Comparison of ENCODE assay signal across 10 mouse cellular contexts in the genomic region with DNA sequence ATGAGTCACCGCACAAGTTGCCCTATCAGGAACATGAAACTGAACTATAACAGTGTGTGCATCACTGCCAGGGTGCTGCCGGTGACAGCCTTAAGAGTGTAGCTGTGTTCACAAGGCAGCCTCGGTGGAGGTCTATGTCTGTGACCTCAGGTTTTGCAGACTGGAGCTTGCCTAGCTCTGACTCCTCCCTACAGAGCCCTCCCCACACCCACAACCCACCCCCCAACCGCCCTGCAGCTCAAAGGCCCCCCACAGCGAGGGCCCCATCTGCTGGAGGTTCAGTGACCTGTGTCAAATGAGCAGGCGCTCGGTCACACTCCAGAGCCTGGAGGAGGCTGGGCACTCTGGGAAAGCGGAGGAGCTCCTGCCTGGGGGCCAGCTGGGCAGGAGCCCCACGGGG. TPM values are rescaled to one million over a fixed set of nuclear protein-coding genes. Genes with fewer than 3 reads are reported as not detected.
A peak's percentile ranks its signal among the peaks of the same experiment; 100 is the strongest.
DNase-seq lines count a peak whose midpoint lies in the region; ATAC-seq lines count a peak whose summit lies in the region.
"Had no signal": no experiment of that assay in that cellular context is flagged by ENCODE, and none has a peak within 500 bp of the region (broad histone marks: within the 10 kb centered on the region; RNA-seq: fewer than 3 reads in every experiment).

No protein-coding gene starts in this region.

- no peak overlapping the region for H3K4me2 ChIP-seq in hindbrain, embryonic 16.5 days (ENCODE audit: low read length)
- peak overlapping the region; percentile 21; the same call in 1 of the 2 replicates for H3K4me2 ChIP-seq in hindbrain, embryonic 14.5 days (replicated peaks)
- peak overlapping the region; percentile 21 for H3K4me2 ChIP-seq in midbrain, embryonic 13.5 days (replicated peaks)

- peaks cover 92% of the 10 kb centered on the region for H3K27me3 ChIP-seq in hindbrain, embryonic 10.5 days (ENCODE audit: insufficient read depth, poor library complexity, severe bottlenecking)
- peaks cover 35% of the 10 kb centered on the region for H3K27me3 ChIP-seq in hindbrain, embryonic 16.5 days (replicated peaks; ENCODE audit: control insufficient read depth, insufficient read depth, low read length)
- H3K27me3 ChIP-seq in hindbrain, embryonic 14.5 days (ENCODE audit: control insufficient read depth, insufficient read depth, low read length), result peaks cover 32% of the 10 kb centered on the region
- H3K27me3 ChIP-seq in midbrain, embryonic 13.5 days, result peaks cover 42% of the 10 kb centered on the region

- H3K4me1 ChIP-seq in hindbrain, embryonic 10.5 days (replicated peaks), result peaks cover 72% of the 10 kb centered on the region
- H3K4me1 ChIP-seq in hindbrain, embryonic 16.5 days (ENCODE audit: control insufficient read depth, insufficient read depth, low read depth, low read length), result peaks cover 10% of the 10 kb centered on the region
- peaks cover 23% of the 10 kb centered on the region for H3K4me1 ChIP-seq in hindbrain, embryonic 14.5 days (replicated peaks; ENCODE audit: control insufficient read depth, insufficient read depth, low read length)
- peaks cover 48% of the 10 kb centered on the region for H3K4me1 ChIP-seq in midbrain, embryonic 13.5 days (replicated peaks)

- H3K9me3 ChIP-seq in hindbrain, embryonic 10.5 days, result no peaks in the 10 kb centered on the region
- H3K9me3 ChIP-seq in hindbrain, embryonic 16.5 days (ENCODE audit: control insufficient read depth, low read length), result no peaks in the 10 kb centered on the region
- no peaks in the 10 kb centered on the region for H3K9me3 ChIP-seq in hindbrain, embryonic 14.5 days (ENCODE audit: control insufficient read depth, low read length)
- no peaks in the 10 kb centered on the region for H3K9me3 ChIP-seq in midbrain, embryonic 13.5 days
- H3K9me3 ChIP-seq: megakaryocyte, embryonic 14.5 days had no signal

- H3K27ac ChIP-seq in hindbrain, embryonic 10.5 days, result peak overlapping the region; percentile 51
- no peak overlapping the region for H3K27ac ChIP-seq in hindbrain, embryonic 16.5 days (ENCODE audit: low read depth, low read length)
- no peak overlapping the region for H3K27ac ChIP-seq in hindbrain, embryonic 14.5 days
- H3K27ac ChIP-seq in midbrain, embryonic 13.5 days, result peak overlapping the region; percentile 6; the same call in 1 of the 2 replicates

- DNase-seq in hindbrain, embryonic 10.5 days (ENCODE audit: low spot score), result peak; percentile 85
- peak; percentile 65 for DNase-seq in ZHBTc4 (ENCODE audit: low read depth, low spot score)
- DNase-seq in hindbrain, embryonic 14.5 days (ENCODE audit: low spot score), result no peak
- DNase-seq in left cerebral cortex, adult 9 months (ENCODE audit: low spot score in 2 of 2), result no peak
- no peak for DNase-seq in adrenal gland, adult 8-10 months
- DNase-seq in lung, postnatal 10 days, result no peak

- WGBS in hindbrain, embryonic 10.5 days, result 2% methylated on average over 9 of the region's 9 CpGs
- 5% methylated on average over 9 of the region's 9 CpGs for WGBS in hindbrain, embryonic 16.5 days
- 2% methylated on average over 9 of the region's 9 CpGs for WGBS in hindbrain, embryonic 14.5 days
- WGBS in midbrain, embryonic 13.5 days, result 4% methylated on average over 9 of the region's 9 CpGs

- H3K4me3 ChIP-seq in hindbrain, embryonic 10.5 days, result peak overlapping the region; percentile 32
- no peak overlapping the region for H3K4me3 ChIP-seq in hindbrain, embryonic 16.5 days (ENCODE audit: low read length)
- no peak overlapping the region for H3K4me3 ChIP-seq in hindbrain, embryonic 14.5 days (replicated peaks; ENCODE audit: low read length)
- H3K4me3 ChIP-seq in midbrain, embryonic 13.5 days (replicated peaks), result no peak overlapping the region
- H3K4me3 ChIP-seq: megakaryocyte, embryonic 14.5 days had no signal

- no peak overlapping the region for H3K9ac ChIP-seq in hindbrain, embryonic 16.5 days (ENCODE audit: low read depth, low read length)
- H3K9ac ChIP-seq in hindbrain, embryonic 14.5 days, result no peak overlapping the region
- H3K9ac ChIP-seq in midbrain, embryonic 13.5 days (replicated peaks), result no peak overlapping the region

- no peak for ATAC-seq in hindbrain, embryonic 16.5 days
- no peak for ATAC-seq in hindbrain, embryonic 14.5 days (ENCODE audit: low FRiP score)
- 0 out of 2 replicates have a peak, but pooled peaks have one; percentile 5 for ATAC-seq in midbrain, embryonic 13.5 days

- H3K36me3 ChIP-seq in hindbrain, embryonic 10.5 days, result no peaks in the 10 kb centered on the region
- H3K36me3 ChIP-seq in hindbrain, embryonic 16.5 days (ENCODE audit: control insufficient read depth, insufficient read depth, low read length), result no peaks in the 10 kb centered on the region
- no peaks in the 10 kb centered on the region for H3K36me3 ChIP-seq in hindbrain, embryonic 14.5 days (replicated peaks; ENCODE audit: control insufficient read depth, insufficient read depth)
- no peaks in the 10 kb centered on the region for H3K36me3 ChIP-seq in midbrain, embryonic 13.5 days

RNA-seq across cellular contexts. Expression of gene Pou3f1, which starts 3.7 kb away (rescaled TPM):
- 5.2 and 12.9 TPM in 2 replicates for polyA plus RNA-seq in hindbrain, embryonic 10.5 days (2016; fragmentation: Nextera tagmentation; extraction: Ambion mirVana)
- polyA plus RNA-seq in hindbrain, embryonic 16.5 days (2015; fragmentation: Nextera tagmentation; extraction: Ambion mirVana), result 3.0 and 6.7 TPM in 2 replicates
- polyA plus RNA-seq in hindbrain, embryonic 14.5 days (2014; fragmentation: Nextera tagmentation; extraction: Ambion mirVana), result 9.6 and 11.2 TPM in 2 replicates
- 14.2 and 19.3 TPM in 2 replicates for polyA plus RNA-seq in midbrain, embryonic 13.5 days (2015; fragmentation: Nextera tagmentation; extraction: Ambion mirVana)
- total RNA-seq in adrenal gland, adult 8-10 months (2022), result under 1 TPM; 0.06 to 0.15 (median 0.11) TPM

RNA-seq across cellular contexts. Expression of gene Utp11, which starts 40.5 kb away (rescaled TPM):
- polyA plus RNA-seq in hindbrain, embryonic 10.5 days (2016; fragmentation: Nextera tagmentation; extraction: Ambion mirVana), result 62.8 and 62.9 TPM in 2 replicates
- 37.9 TPM in 2 replicates for polyA plus RNA-seq in hindbrain, embryonic 16.5 days (2015; fragmentation: Nextera tagmentation; extraction: Ambion mirVana)
- polyA plus RNA-seq in hindbrain, embryonic 14.5 days (2014; fragmentation: Nextera tagmentation; extraction: Ambion mirVana), result 33.5 and 33.6 TPM in 2 replicates
- polyA plus RNA-seq in midbrain, embryonic 13.5 days (2015; fragmentation: Nextera tagmentation; extraction: Ambion mirVana), result 48.3 and 51.1 TPM in 2 replicates
- 10 to 100 TPM; 31.2 to 40.7 (median 34.4) TPM for total RNA-seq in adrenal gland, adult 8-10 months (2022)

RNA-seq across cellular contexts. Expression of gene 3100002H09Rik, which starts 42.3 kb away (rescaled TPM):
- polyA plus RNA-seq in hindbrain, embryonic 10.5 days (2016; fragmentation: Nextera tagmentation; extraction: Ambion mirVana), result 0.25 TPM in 1 of 2 replicates, not detected in the other
- 0.36 and 0.49 TPM in 2 replicates for polyA plus RNA-seq in hindbrain, embryonic 16.5 days (2015; fragmentation: Nextera tagmentation; extraction: Ambion mirVana)
- not detected in 2 replicates for polyA plus RNA-seq in hindbrain, embryonic 14.5 days (2014; fragmentation: Nextera tagmentation; extraction: Ambion mirVana)
- 0.79 and 1.1 TPM in 2 replicates for polyA plus RNA-seq in midbrain, embryonic 13.5 days (2015; fragmentation: Nextera tagmentation; extraction: Ambion mirVana)
- not detected for total RNA-seq in adrenal gland, adult 8-10 months (2022)
- total RNA-seq: gastrocnemius, adult 8-10 months had no signal

RNA-seq across cellular contexts. Expression of gene Fhl3, which starts 47.6 kb away (rescaled TPM):
- 4.0 and 5.7 TPM in 2 replicates for polyA plus RNA-seq in hindbrain, embryonic 10.5 days (2016; fragmentation: Nextera tagmentation; extraction: Ambion mirVana)
- 1.5 and 2.1 TPM in 2 replicates for polyA plus RNA-seq in hindbrain, embryonic 16.5 days (2015; fragmentation: Nextera tagmentation; extraction: Ambion mirVana)
- 1.8 and 2.2 TPM in 2 replicates for polyA plus RNA-seq in hindbrain, embryonic 14.5 days (2014; fragmentation: Nextera tagmentation; extraction: Ambion mirVana)
- 2.8 and 3.0 TPM in 2 replicates for polyA plus RNA-seq in midbrain, embryonic 13.5 days (2015; fragmentation: Nextera tagmentation; extraction: Ambion mirVana)
- total RNA-seq in adrenal gland, adult 8-10 months (2022), result 10 to 100 TPM in 2 of 4 experiments, 1 to 10 TPM in 2; 5.5 to 12.8 (median 8.9) TPM

Comparison
In these comparisons a context has a peak if more than half of its experiments do, and no peak if none do; other contexts are left out.
1. DNase-seq: peak in hindbrain, embryonic 10.5 days (single experiment) and ZHBTc4 (single experiment); none in hindbrain, embryonic 14.5 days (single experiment), left cerebral cortex, adult 9 months (0 of 2), adrenal gland, adult 8-10 months (single experiment) and lung, postnatal 10 days (single experiment).
2. H3K27ac ChIP-seq: peak in hindbrain, embryonic 10.5 days (single experiment) and midbrain, embryonic 13.5 days (single experiment); none in hindbrain, embryonic 16.5 days (single experiment) and hindbrain, embryonic 14.5 days (single experiment).